Mouse (Mus musculus): ENCODE measurements at regions not wholly inside any gene's neighbourhood (a gene's known extent, or its start where the extent isn't known, plus 50 kb on each side); places are given as distances from the start of the nearest gene placed in this dataset.

- Histone ChIP-seq H3K4me1 (ENCODE audit: control insufficient read depth, insufficient read depth, low read length) (no peaks in the 10 kb centered on the region), H3K4me3 (ENCODE audit: low read length) (no peak overlapping the region), H3K4me2 (ENCODE audit: low read depth, low read length) (no peak overlapping the region), H3K27me3 (ENCODE audit: control insufficient read depth, insufficient read depth, low read length) (no peaks in the 10 kb centered on the region), H3K36me3 (ENCODE audit: control insufficient read depth, insufficient read depth) (no peaks in the 10 kb centered on the region), H3K27ac (ENCODE audit: low read length) (no peak overlapping the region), H3K9ac (ENCODE audit: low read length) (no peak overlapping the region), H3K9me3 (replicated peaks; ENCODE audit: control insufficient read depth, low read length) (no peaks in the 10 kb centered on the region)
- no peak for ATAC-seq (replicated peaks; ENCODE audit: extremely low read depth, insufficient read depth, low FRiP score)
Observed at GRCm38 (mm10) chr17:76205082-76205481, 653.3 kb upstream of the Fam98a start.

- H3K4me3 ChIP-seq (ENCODE audit: low read length): no peak overlapping the region
- H3K9ac ChIP-seq (ENCODE audit: low read length): no peak overlapping the region
- ATAC-seq (replicated peaks; ENCODE audit: extremely low read depth, insufficient read depth, low FRiP score): no peak
- no peak overlapping the region for H3K27ac ChIP-seq (ENCODE audit: low read length)
- no peaks in the 10 kb centered on the region for H3K4me1 ChIP-seq (ENCODE audit: control insufficient read depth, insufficient read depth, low read length)
- 57% methylated on average over 2 of the region's 2 CpGs for whole genome bisulfite sequencing
- H3K9me3 ChIP-seq (replicated peaks; ENCODE audit: control insufficient read depth, low read length): no peaks in the 10 kb centered on the region
- no peaks in the 10 kb centered on the region for H3K27me3 ChIP-seq (ENCODE audit: control insufficient read depth, insufficient read depth, low read length)
- H3K36me3 ChIP-seq (ENCODE audit: control insufficient read depth, insufficient read depth): no peaks in the 10 kb centered on the region
- H3K4me2 ChIP-seq (ENCODE audit: low read depth, low read length): no peak overlapping the region
Observed at GRCm38 (mm10) chr17:76184813-76185212, 633.1 kb upstream of the Fam98a start.

GRCm38 (mm10) chr17:76136660-76137495 lies 585.1 kb upstream of the Fam98a start:
- Histone ChIP-seq H3K4me2 (ENCODE audit: low read depth, low read length) (no peak overlapping the region), H3K27ac (ENCODE audit: low read length) (no peak overlapping the region), H3K27me3 (ENCODE audit: control insufficient read depth, insufficient read depth, low read length) (no peaks in the 10 kb centered on the region), H3K9me3 (replicated peaks; ENCODE audit: control insufficient read depth, low read length) (no peaks in the 10 kb centered on the region), H3K36me3 (ENCODE audit: control insufficient read depth, insufficient read depth) (no peaks in the 10 kb centered on the region), H3K9ac (ENCODE audit: low read length) (no peak overlapping the region), H3K4me1 (ENCODE audit: control insufficient read depth, insufficient read depth, low read length) (no peaks in the 10 kb centered on the region), H3K4me3 (ENCODE audit: low read length) (no peak overlapping the region)
- ATAC-seq (replicated peaks; ENCODE audit: extremely low read depth, insufficient read depth, low FRiP score): no peak

GRCm38 (mm10) chr17:76134030-76134429 lies 582.3 kb upstream of the Fam98a start:
- 53% methylated on average over 3 of the region's 3 CpGs for WGBS
- Histone ChIP-seq H3K27ac (ENCODE audit: low read length) (no peak overlapping the region), H3K4me3 (ENCODE audit: low read length) (no peak overlapping the region), H3K9ac (ENCODE audit: low read length) (no peak overlapping the region), H3K4me1 (ENCODE audit: control insufficient read depth, insufficient read depth, low read length) (no peaks in the 10 kb centered on the region), H3K36me3 (ENCODE audit: control insufficient read depth, insufficient read depth) (no peaks in the 10 kb centered on the region), H3K4me2 (ENCODE audit: low read depth, low read length) (no peak overlapping the region), H3K27me3 (ENCODE audit: control insufficient read depth, insufficient read depth, low read length) (no peaks in the 10 kb centered on the region), H3K9me3 (replicated peaks; ENCODE audit: control insufficient read depth, low read length) (no peaks in the 10 kb centered on the region)
- no peak for ATAC-seq (replicated peaks; ENCODE audit: extremely low read depth, insufficient read depth, low FRiP score)

GRCm38 (mm10) chr17:76125260-76125659 lies 573.5 kb upstream of the Fam98a start:
- Histone ChIP-seq H3K4me2 (ENCODE audit: low read depth, low read length) (no peak overlapping the region), H3K9ac (ENCODE audit: low read length) (no peak overlapping the region), H3K4me1 (ENCODE audit: control insufficient read depth, insufficient read depth, low read length) (no peaks in the 10 kb centered on the region), H3K4me3 (ENCODE audit: low read length) (no peak overlapping the region), H3K9me3 (replicated peaks; ENCODE audit: control insufficient read depth, low read length) (no peaks in the 10 kb centered on the region), H3K36me3 (ENCODE audit: control insufficient read depth, insufficient read depth) (no peaks in the 10 kb centered on the region), H3K27me3 (ENCODE audit: control insufficient read depth, insufficient read depth, low read length) (no peaks in the 10 kb centered on the region), H3K27ac (ENCODE audit: low read length) (no peak overlapping the region)
- ATAC-seq (replicated peaks; ENCODE audit: extremely low read depth, insufficient read depth, low FRiP score): no peak
- 80% methylated on average over 5 of the region's 5 CpGs for WGBS

- Histone ChIP-seq H3K9me3 (replicated peaks; ENCODE audit: control insufficient read depth, low read length) (no peaks in the 10 kb centered on the region), H3K36me3 (ENCODE audit: control insufficient read depth, insufficient read depth) (no peaks in the 10 kb centered on the region), H3K4me1 (ENCODE audit: control insufficient read depth, insufficient read depth, low read length) (no peaks in the 10 kb centered on the region), H3K27ac (ENCODE audit: low read length) (no peak overlapping the region), H3K4me2 (ENCODE audit: low read depth, low read length) (no peak overlapping the region), H3K4me3 (ENCODE audit: low read length) (no peak overlapping the region), H3K9ac (ENCODE audit: low read length) (no peak overlapping the region), H3K27me3 (ENCODE audit: control insufficient read depth, insufficient read depth, low read length) (no peaks in the 10 kb centered on the region)
- ATAC-seq (replicated peaks; ENCODE audit: extremely low read depth, insufficient read depth, low FRiP score): no peak
- WGBS: 67% methylated on average over 9 of the region's 9 CpGs
Observed at GRCm38 (mm10) chr17:76111315-76112195, 559.8 kb upstream of the Fam98a start.

- Histone ChIP-seq H3K4me2 (ENCODE audit: low read depth, low read length) (no peak overlapping the region), H3K27me3 (ENCODE audit: control insufficient read depth, insufficient read depth, low read length) (no peaks in the 10 kb centered on the region), H3K4me1 (ENCODE audit: control insufficient read depth, insufficient read depth, low read length) (no peaks in the 10 kb centered on the region), H3K27ac (ENCODE audit: low read length) (no peak overlapping the region), H3K36me3 (ENCODE audit: control insufficient read depth, insufficient read depth) (no peaks in the 10 kb centered on the region), H3K9me3 (replicated peaks; ENCODE audit: control insufficient read depth, low read length) (no peaks in the 10 kb centered on the region), H3K4me3 (ENCODE audit: low read length) (no peak overlapping the region), H3K9ac (ENCODE audit: low read length) (no peak overlapping the region)
- WGBS: 85% methylated on average over 1 of the region's 1 CpGs
- ATAC-seq (replicated peaks; ENCODE audit: extremely low read depth, insufficient read depth, low FRiP score): no peak
Observed at GRCm38 (mm10) chr17:76110856-76111255, 559.1 kb upstream of the Fam98a start.

- no peak for ATAC-seq (replicated peaks; ENCODE audit: extremely low read depth, insufficient read depth, low FRiP score)
- 85% methylated on average over 3 of the region's 3 CpGs for WGBS
- Histone ChIP-seq H3K4me1 (ENCODE audit: control insufficient read depth, insufficient read depth, low read length) (no peaks in the 10 kb centered on the region), H3K4me2 (ENCODE audit: low read depth, low read length) (no peak overlapping the region), H3K27me3 (ENCODE audit: control insufficient read depth, insufficient read depth, low read length) (no peaks in the 10 kb centered on the region), H3K27ac (ENCODE audit: low read length) (no peak overlapping the region), H3K36me3 (ENCODE audit: control insufficient read depth, insufficient read depth) (no peaks in the 10 kb centered on the region), H3K9me3 (replicated peaks; ENCODE audit: control insufficient read depth, low read length) (no peaks in the 10 kb centered on the region), H3K4me3 (ENCODE audit: low read length) (no peak overlapping the region), H3K9ac (ENCODE audit: low read length) (no peak overlapping the region)
Observed at GRCm38 (mm10) chr17:76083536-76083935, 531.8 kb upstream of the Fam98a start.

GRCm38 (mm10) chr17:76081780-76082179 lies 530.0 kb upstream of the Fam98a start:
- Histone ChIP-seq H3K9me3 (replicated peaks; ENCODE audit: control insufficient read depth, low read length) (no peaks in the 10 kb centered on the region), H3K4me3 (ENCODE audit: low read length) (no peak overlapping the region), H3K4me2 (ENCODE audit: low read depth, low read length) (no peak overlapping the region), H3K36me3 (ENCODE audit: control insufficient read depth, insufficient read depth) (no peaks in the 10 kb centered on the region), H3K27me3 (ENCODE audit: control insufficient read depth, insufficient read depth, low read length) (no peaks in the 10 kb centered on the region), H3K4me1 (ENCODE audit: control insufficient read depth, insufficient read depth, low read length) (no peaks in the 10 kb centered on the region), H3K9ac (ENCODE audit: low read length) (no peak overlapping the region), H3K27ac (ENCODE audit: low read length) (no peak overlapping the region)
- no peak for ATAC-seq (replicated peaks; ENCODE audit: extremely low read depth, insufficient read depth, low FRiP score)
- WGBS: 78% methylated on average over 2 of the region's 2 CpGs

All from heart, embryonic 16.5 days (tissue).